Mouse (Mus musculus) right cerebral cortex, postnatal 14 days (tissue): ENCODE measurements around the gene Ap3m1.

Experiments
- DNase-seq: peaks from one replicate; pipeline ENCODE4 v3.0.0; 2022

Ap3m1 gene

DNA sequence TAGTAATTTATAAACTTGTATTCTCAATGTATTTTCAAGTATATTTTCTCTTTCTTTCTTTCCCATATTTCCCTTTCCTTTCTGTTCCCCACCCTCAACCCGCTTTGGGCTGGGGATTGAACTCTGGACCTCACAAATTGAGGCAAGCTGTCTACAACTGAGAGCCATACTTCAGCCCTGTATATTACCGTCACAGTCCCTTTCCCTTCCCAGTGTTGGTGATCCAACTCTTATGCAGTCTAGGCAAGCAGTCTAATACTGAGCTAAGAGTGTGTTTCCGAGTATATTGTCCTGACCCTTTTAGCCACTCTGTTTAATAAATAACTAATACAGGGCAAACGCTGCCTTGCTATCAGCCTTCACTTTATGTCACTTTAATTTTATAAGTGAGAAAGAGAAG, 52.7 kb downstream of the Ap3m1 start:
- DNase-seq, result no peak

DNA sequence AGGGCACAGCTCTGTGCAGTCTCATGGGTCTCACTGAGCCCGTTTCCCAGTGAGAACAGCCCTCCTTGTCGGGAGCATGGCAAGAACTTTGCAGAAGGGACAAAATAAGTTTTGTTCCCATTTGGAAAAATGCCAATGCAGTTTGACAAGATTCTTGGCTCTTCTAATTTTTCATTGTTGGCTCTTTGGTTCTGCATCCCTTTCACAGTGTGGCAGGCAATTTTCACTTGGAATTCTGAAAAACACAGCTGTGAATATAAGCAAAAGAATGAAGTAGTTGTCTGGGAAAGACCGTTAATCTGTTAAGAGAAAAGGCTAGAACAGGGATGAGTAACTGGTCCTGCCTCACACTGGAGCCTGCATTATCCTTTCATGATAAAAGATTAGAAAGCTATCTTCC, 54.8 kb downstream of the Ap3m1 start:
- no peak for DNase-seq

DNA sequence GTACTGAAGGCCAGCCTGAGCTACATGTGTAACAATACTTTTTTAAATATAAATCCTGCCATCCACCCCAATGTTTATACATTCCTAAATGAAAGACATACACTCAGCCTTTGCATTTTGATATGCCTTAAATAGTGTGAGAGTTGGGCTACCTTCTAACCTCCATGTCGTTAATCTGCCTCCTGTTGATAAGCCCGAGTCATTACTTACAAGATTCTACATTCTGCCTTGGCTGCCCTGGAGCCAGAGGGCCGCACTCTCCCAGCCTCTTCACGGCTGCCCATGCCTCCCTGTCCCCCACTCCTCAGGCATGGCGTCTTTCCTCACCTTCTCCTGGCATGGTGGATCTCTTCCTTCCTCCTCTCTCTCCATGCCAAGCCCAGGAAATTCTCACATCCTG, 55.9 kb downstream of the Ap3m1 start:
- DNase-seq, result no peak

DNA sequence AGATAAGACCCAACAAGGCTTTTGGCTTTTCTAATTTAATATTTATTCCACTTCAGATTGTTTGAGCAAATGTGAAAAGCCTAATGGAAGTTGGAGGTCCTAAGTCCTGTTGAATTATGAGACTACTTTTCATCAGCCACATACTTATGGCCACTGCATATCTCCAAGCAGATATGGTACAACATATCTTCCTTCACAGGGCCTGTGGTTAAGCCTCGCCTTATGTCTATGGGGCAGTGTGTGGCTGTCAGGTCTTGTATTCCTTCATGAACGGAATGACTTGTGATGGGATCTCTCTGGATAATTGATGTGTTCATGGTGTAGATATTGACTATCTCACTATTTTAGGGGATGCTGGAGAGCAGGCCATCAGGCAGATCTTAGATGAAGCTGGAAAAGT, 56.8 kb downstream of the Ap3m1 start:
- no peak for DNase-seq

DNA sequence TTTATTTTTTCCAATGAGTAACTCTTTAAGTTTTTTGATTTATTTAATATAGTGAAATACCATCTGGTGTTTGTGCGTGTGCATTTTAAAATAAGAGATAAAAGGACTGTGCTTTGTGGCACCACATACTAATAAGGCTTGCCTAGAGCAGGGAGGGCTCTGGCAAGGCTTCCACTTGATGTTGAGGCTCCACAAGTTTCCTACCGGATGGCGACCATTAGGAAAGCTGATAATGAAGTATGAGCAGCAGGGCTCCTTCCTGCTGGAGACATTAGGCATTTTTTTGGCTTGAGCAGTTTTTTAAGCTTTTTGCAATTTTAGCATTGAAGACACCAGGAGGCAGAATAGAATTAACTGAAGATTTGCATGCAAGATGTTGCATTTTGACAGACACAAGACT, 57.8 kb downstream of the Ap3m1 start:
- no peak for DNase-seq

DNA sequence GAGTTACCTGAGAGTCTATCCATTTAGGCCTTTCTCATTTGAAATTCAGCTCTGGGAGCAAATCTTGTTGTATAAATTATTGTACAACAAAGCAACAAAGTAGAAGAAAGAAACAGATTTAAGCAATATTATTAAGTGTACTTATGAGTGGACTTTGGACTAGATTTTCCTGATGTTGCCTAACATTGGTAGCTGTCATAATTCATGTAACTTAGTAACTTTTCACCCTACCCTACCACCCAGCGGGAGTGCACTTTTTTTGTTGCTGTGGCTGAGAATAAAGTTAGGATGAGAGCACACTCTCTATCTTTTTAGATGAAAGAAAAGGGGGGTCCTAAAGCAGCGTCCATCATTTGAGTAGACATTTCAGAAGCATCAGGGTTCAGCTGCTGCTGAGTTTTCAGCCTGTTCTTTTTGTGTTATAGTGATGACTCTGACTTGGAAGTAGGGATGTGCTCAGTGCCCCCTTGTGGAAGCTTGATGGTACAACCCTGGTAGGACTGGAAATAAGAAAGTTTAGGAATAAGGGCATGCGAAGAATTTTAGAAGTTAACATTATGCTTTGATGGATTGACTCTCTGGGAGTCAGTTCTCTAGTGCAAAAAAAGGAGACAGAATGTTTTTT, 59.1 kb downstream of the Ap3m1 start:
- DNase-seq, result peak; percentile 40

DNA sequence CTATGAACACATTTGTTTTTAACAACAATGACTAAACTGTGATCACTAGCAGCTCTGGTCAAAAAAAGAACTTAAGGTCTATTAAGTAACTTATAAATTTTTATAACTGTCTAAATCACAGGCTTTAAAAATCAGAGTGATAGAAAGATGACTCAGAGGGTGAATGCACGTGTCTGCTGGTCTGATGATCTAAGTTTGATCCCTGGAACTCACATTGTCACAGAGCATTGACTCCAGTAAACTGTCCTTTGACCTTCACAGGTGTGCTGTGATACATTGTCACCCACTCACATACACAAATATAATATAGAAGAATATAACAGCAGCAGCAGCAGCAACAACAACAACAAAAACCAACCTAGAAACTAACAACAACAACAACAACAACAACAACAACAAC, 60.8 kb downstream of the Ap3m1 start:
- DNase-seq, result no peak

DNA sequence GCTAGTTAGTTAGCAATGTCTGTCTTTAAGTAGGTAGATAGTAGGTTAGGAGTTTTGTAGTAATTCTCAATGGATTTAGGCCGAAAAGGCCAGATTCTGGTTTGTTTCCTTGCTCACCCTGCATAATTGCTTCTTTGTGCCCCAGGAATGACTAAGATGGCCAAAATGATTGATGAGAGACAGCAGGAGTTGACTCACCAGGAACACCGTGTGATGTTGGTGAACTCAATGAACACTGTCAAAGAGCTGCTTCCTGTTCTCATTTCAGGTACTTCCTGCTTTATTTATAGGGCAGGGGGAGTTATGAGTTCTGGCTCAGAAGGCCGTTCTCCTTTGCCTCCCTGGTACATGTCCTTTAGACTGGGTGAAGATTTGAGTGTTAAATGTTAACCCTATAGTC, 66.8 kb downstream of the Ap3m1 start:
- DNase-seq, result no peak

DNA sequence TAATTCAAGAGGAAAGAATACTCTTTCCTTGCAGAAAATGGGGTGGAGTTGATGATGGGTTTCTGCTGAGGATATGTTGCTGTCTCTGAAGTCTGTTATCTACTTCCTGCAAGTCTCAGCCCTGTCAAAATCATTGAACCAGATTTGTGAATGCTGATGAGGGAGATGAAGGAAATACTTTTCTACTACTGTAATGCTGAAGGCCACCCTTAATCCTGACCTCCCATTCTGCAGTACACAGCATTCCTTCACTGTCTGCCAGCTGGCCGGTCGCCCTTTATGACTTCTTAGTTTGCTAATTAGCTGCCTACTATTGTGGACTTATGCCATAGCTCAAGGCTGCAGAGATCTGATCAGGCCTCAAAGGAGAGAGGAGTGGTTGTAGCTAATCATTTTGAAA, 68.5 kb downstream of the Ap3m1 start:
- peak; percentile 30 for DNase-seq
